Mouse (Mus musculus): ENCODE data around the gene Elovl7.

- TF ChIP-seq CTCF (IDR thresholded peaks at IDR 0.05; ENCODE audit: control insufficient read depth, insufficient read depth, low read length) (peak; percentile 30; the same call in 1 of the 2 replicates), POLR2A (IDR thresholded peaks at IDR 0.05; ENCODE audit: borderline replicate concordance, control insufficient read depth, low read depth, low read length) (no peak)
These were observed at the start of gene Elovl7 for GRCm38 (mm10) chr13:108214081-108214484.
